Mouse (Mus musculus) neutrophil, adult 5-6 weeks (primary cell): Measurements from ENCODE around the gene Cfb. TPM values are rescaled to one million over a fixed set of nuclear protein-coding genes. Genes with fewer than 3 reads are reported as not detected.
A peak's percentile ranks its signal among the peaks of the same experiment; 100 is the strongest.
"Not testable (repeated sequence)": the region's sequence is repeated elsewhere in the genome, so short reads cannot be mapped to it uniquely, and the experiment has no call there.

Source experiments
- ATAC-seq: fragments of 151-379, 151-347 bp; 2 replicates; pipeline ENCODE4 v1.8.0; 2017; ENCODE audit warnings: mild to moderate bottlenecking, moderate TSS enrichment; ENCODE audit not compliant: insufficient number of reproducible peaks, poor library complexity, low FRiP score, severe bottlenecking; ENCODE audit errors: extremely low read depth
- total RNA-seq: library from RNA; stranded (forward); fragments of 200-1000 nt; gene quantifications from 2 replicates; pipeline ENCODE4 v1.2.3, GENCODE M21; 2017

The Cfb gene
- 0.58 and 0.98 TPM in 2 replicates for total RNA-seq

- ATAC-seq = no peak
Observed at GRCm38 (mm10) chr17:34862416-34863081, at the start of gene Cfb. Gene Cfb, minus strand, starts transcription at chr17:34862518.

GRCm38 (mm10) chr17:34911945-34912351 is 49.6 kb upstream of the Cfb start:
- ATAC-seq = peak; percentile 71

GRCm38 (mm10) chr17:34910982-34911381 is 48.7 kb upstream of the Cfb start:
- no peak for ATAC-seq

GRCm38 (mm10) chr17:34902895-34903294 is 40.6 kb upstream of the Cfb start:
- no peak for ATAC-seq

- not testable (repeated sequence) for ATAC-seq
Observed at GRCm38 (mm10) chr17:34901948-34902347, 39.6 kb upstream of the Cfb start.

GRCm38 (mm10) chr17:34900826-34901225 is 38.5 kb upstream of the Cfb start:
- ATAC-seq = not testable (repeated sequence)

- ATAC-seq = no peak
Observed at GRCm38 (mm10) chr17:34899890-34900243, 37.5 kb upstream of the Cfb start.

GRCm38 (mm10) chr17:34899053-34899889 is 37.0 kb upstream of the Cfb start:
- ATAC-seq = no peak

- no peak for ATAC-seq
Observed at GRCm38 (mm10) chr17:34898706-34899052, 36.4 kb upstream of the Cfb start.

GRCm38 (mm10) chr17:34898160-34898586 is 35.9 kb upstream of the Cfb start, which contains the start of the genes C2 and Ehmt2:
Gene C2, minus strand, starts transcription at chr17:34898265.
Gene Ehmt2, plus strand, starts transcription at chr17:34898469.
- ATAC-seq = no peak

- no peak for ATAC-seq
Observed at GRCm38 (mm10) chr17:34897373-34898159, 35.2 kb upstream of the Cfb start.

GRCm38 (mm10) chr17:34896366-34896765 is 34.0 kb upstream of the Cfb start:
- no peak for ATAC-seq

- no peak for ATAC-seq
Observed at GRCm38 (mm10) chr17:34895724-34896123, 33.4 kb upstream of the Cfb start.

GRCm38 (mm10) chr17:34894801-34895530 is 32.6 kb upstream of the Cfb start:
- ATAC-seq = no peak

- peak; percentile 67 for ATAC-seq
Observed at GRCm38 (mm10) chr17:34894074-34894597, 31.8 kb upstream of the Cfb start.

GRCm38 (mm10) chr17:34893072-34893824 is 30.9 kb upstream of the Cfb start:
- no peak for ATAC-seq

GRCm38 (mm10) chr17:34891377-34891776 is 29.1 kb upstream of the Cfb start:
- ATAC-seq = no peak
